Mouse (Mus musculus): Measurements from ENCODE around the gene Pglyrp4. TPM values are rescaled to one million over a fixed set of nuclear protein-coding genes. Genes with fewer than 3 reads are reported as not detected.

The Pglyrp4 gene
- polyA plus RNA-seq (2014; fragmentation: Nextera tagmentation; extraction: Ambion mirVana) = not detected in 2 replicates

- H3K36me3 ChIP-seq (ENCODE audit: control insufficient read depth, insufficient read depth, low read length) = no peaks in the 10 kb centered on the region
- ATAC-seq (ENCODE audit: low FRiP score) (no peak), DNase-seq (ENCODE audit: low spot score) (no peak)
- no peak within 1 kb of the TSS for H3K4me3 ChIP-seq (ENCODE audit: low read depth, low read length)
- no peak within 1 kb of the TSS for H3K9ac ChIP-seq (ENCODE audit: low read depth, low read length)
- no peaks in the 10 kb centered on the region for H3K4me1 ChIP-seq (replicated peaks; ENCODE audit: control insufficient read depth, insufficient read depth, low read length)
- 90% methylated on average over 3 of the region's 3 CpGs for WGBS
- H3K4me2 ChIP-seq (replicated peaks; ENCODE audit: low read depth, low read length) = no peak within 1 kb of the TSS
- no peaks in the 10 kb centered on the region for H3K27me3 ChIP-seq (ENCODE audit: control insufficient read depth, insufficient read depth, low read length)
- H3K9me3 ChIP-seq (ENCODE audit: control insufficient read depth, low read length) = no peaks in the 10 kb centered on the region
- no peak within 1 kb of the TSS for H3K27ac ChIP-seq (ENCODE audit: low read depth, low read length)
These were observed at the start of gene Pglyrp4 for GRCm38 (mm10) chr3:90726606-90727005. TSS of gene Pglyrp4 (plus strand) at chr3:90726906.

GRCm38 (mm10) chr3:90678656-90679055 is 48.0 kb upstream of the Pglyrp4 start:
- H3K4me3 ChIP-seq (ENCODE audit: low read depth, low read length) = no peak overlapping the region
- DNase-seq (ENCODE audit: low spot score) (no peak), ATAC-seq (ENCODE audit: low FRiP score) (no peak)
- WGBS = 68% methylated on average over 3 of the region's 3 CpGs
- H3K9ac ChIP-seq (ENCODE audit: low read depth, low read length) = no peak overlapping the region
- no peak overlapping the region for H3K27ac ChIP-seq (ENCODE audit: low read depth, low read length)
- no peak overlapping the region for H3K4me2 ChIP-seq (replicated peaks; ENCODE audit: low read depth, low read length)
- no peaks in the 10 kb centered on the region for H3K27me3 ChIP-seq (ENCODE audit: control insufficient read depth, insufficient read depth, low read length)
- H3K4me1 ChIP-seq (replicated peaks; ENCODE audit: control insufficient read depth, insufficient read depth, low read length) = no peaks in the 10 kb centered on the region
- H3K9me3 ChIP-seq (ENCODE audit: control insufficient read depth, low read length) = no peaks in the 10 kb centered on the region
- no peaks in the 10 kb centered on the region for H3K36me3 ChIP-seq (ENCODE audit: control insufficient read depth, insufficient read depth, low read length)

- Histone ChIP-seq H3K4me3 (ENCODE audit: low read depth, low read length) (no peak overlapping the region), H3K36me3 (ENCODE audit: control insufficient read depth, insufficient read depth, low read length) (no peaks in the 10 kb centered on the region), H3K27ac (ENCODE audit: low read depth, low read length) (no peak overlapping the region), H3K4me1 (replicated peaks; ENCODE audit: control insufficient read depth, insufficient read depth, low read length) (no peaks in the 10 kb centered on the region), H3K9me3 (ENCODE audit: control insufficient read depth, low read length) (no peaks in the 10 kb centered on the region), H3K4me2 (replicated peaks; ENCODE audit: low read depth, low read length) (no peak overlapping the region), H3K9ac (ENCODE audit: low read depth, low read length) (no peak overlapping the region), H3K27me3 (ENCODE audit: control insufficient read depth, insufficient read depth, low read length) (no peaks in the 10 kb centered on the region)
- DNase-seq (ENCODE audit: low spot score) (no peak), ATAC-seq (ENCODE audit: low FRiP score) (no peak)
- WGBS = 87% methylated on average over 3 of the region's 3 CpGs
These were observed 42.8 kb upstream of the Pglyrp4 start for GRCm38 (mm10) chr3:90683929-90684328.

- Histone ChIP-seq H3K4me2 (replicated peaks; ENCODE audit: low read depth, low read length) (no peak overlapping the region), H3K27me3 (ENCODE audit: control insufficient read depth, insufficient read depth, low read length) (no peaks in the 10 kb centered on the region), H3K9ac (ENCODE audit: low read depth, low read length) (no peak overlapping the region), H3K36me3 (ENCODE audit: control insufficient read depth, insufficient read depth, low read length) (no peaks in the 10 kb centered on the region), H3K27ac (ENCODE audit: low read depth, low read length) (no peak overlapping the region), H3K9me3 (ENCODE audit: control insufficient read depth, low read length) (no peaks in the 10 kb centered on the region), H3K4me1 (replicated peaks; ENCODE audit: control insufficient read depth, insufficient read depth, low read length) (no peaks in the 10 kb centered on the region), H3K4me3 (ENCODE audit: low read depth, low read length) (no peak overlapping the region)
- 84% methylated on average over 2 of the region's 2 CpGs for WGBS
- no peak for ATAC-seq (ENCODE audit: low FRiP score)
- DNase-seq (ENCODE audit: low spot score) = no peak
These were observed 39.9 kb upstream of the Pglyrp4 start for GRCm38 (mm10) chr3:90686835-90687234.

- H3K4me2 ChIP-seq (replicated peaks; ENCODE audit: low read depth, low read length) = no peak overlapping the region
- no peak overlapping the region for H3K4me3 ChIP-seq (ENCODE audit: low read depth, low read length)
- H3K9me3 ChIP-seq (ENCODE audit: control insufficient read depth, low read length) = no peaks in the 10 kb centered on the region
- WGBS = 72% methylated on average over 2 of the region's 2 CpGs
- no peaks in the 10 kb centered on the region for H3K27me3 ChIP-seq (ENCODE audit: control insufficient read depth, insufficient read depth, low read length)
- no peak overlapping the region for H3K27ac ChIP-seq (ENCODE audit: low read depth, low read length)
- H3K36me3 ChIP-seq (ENCODE audit: control insufficient read depth, insufficient read depth, low read length) = no peaks in the 10 kb centered on the region
- ATAC-seq (ENCODE audit: low FRiP score) = no peak
- DNase-seq (ENCODE audit: low spot score) = no peak
- H3K4me1 ChIP-seq (replicated peaks; ENCODE audit: control insufficient read depth, insufficient read depth, low read length) = no peaks in the 10 kb centered on the region
- no peak overlapping the region for H3K9ac ChIP-seq (ENCODE audit: low read depth, low read length)
These were observed 33.2 kb upstream of the Pglyrp4 start for GRCm38 (mm10) chr3:90693496-90693895.

GRCm38 (mm10) chr3:90695613-90696012 is 31.1 kb upstream of the Pglyrp4 start, which contains the start of gene S100a9:
TSS of gene S100a9 (minus strand) at chr3:90695721.
- Histone ChIP-seq H3K27me3 (ENCODE audit: control insufficient read depth, insufficient read depth, low read length) (no peaks in the 10 kb centered on the region), H3K27ac (ENCODE audit: low read depth, low read length) (no peak within 1 kb of the TSS), H3K4me1 (replicated peaks; ENCODE audit: control insufficient read depth, insufficient read depth, low read length) (no peaks in the 10 kb centered on the region), H3K36me3 (ENCODE audit: control insufficient read depth, insufficient read depth, low read length) (no peaks in the 10 kb centered on the region), H3K9ac (ENCODE audit: low read depth, low read length) (no peak within 1 kb of the TSS), H3K4me3 (ENCODE audit: low read depth, low read length) (no peak within 1 kb of the TSS), H3K4me2 (replicated peaks; ENCODE audit: low read depth, low read length) (no peak within 1 kb of the TSS), H3K9me3 (ENCODE audit: control insufficient read depth, low read length) (no peaks in the 10 kb centered on the region)
- 71% methylated on average over 3 of the region's 3 CpGs for WGBS
- ATAC-seq (ENCODE audit: low FRiP score) (no peak), DNase-seq (ENCODE audit: low spot score) (no peak)

GRCm38 (mm10) chr3:90702244-90702643 is 24.5 kb upstream of the Pglyrp4 start:
- WGBS = 78% methylated on average over 2 of the region's 2 CpGs
- Histone ChIP-seq H3K4me2 (replicated peaks; ENCODE audit: low read depth, low read length) (no peak overlapping the region), H3K27me3 (ENCODE audit: control insufficient read depth, insufficient read depth, low read length) (no peaks in the 10 kb centered on the region), H3K9ac (ENCODE audit: low read depth, low read length) (no peak overlapping the region), H3K27ac (ENCODE audit: low read depth, low read length) (no peak overlapping the region), H3K36me3 (ENCODE audit: control insufficient read depth, insufficient read depth, low read length) (no peaks in the 10 kb centered on the region), H3K4me3 (ENCODE audit: low read depth, low read length) (no peak overlapping the region), H3K9me3 (ENCODE audit: control insufficient read depth, low read length) (no peaks in the 10 kb centered on the region), H3K4me1 (replicated peaks; ENCODE audit: control insufficient read depth, insufficient read depth, low read length) (no peaks in the 10 kb centered on the region)
- DNase-seq (ENCODE audit: low spot score) (no peak), ATAC-seq (ENCODE audit: low FRiP score) (no peak)

- Histone ChIP-seq H3K27me3 (ENCODE audit: control insufficient read depth, insufficient read depth, low read length) (no peaks in the 10 kb centered on the region), H3K9ac (ENCODE audit: low read depth, low read length) (no peak overlapping the region), H3K36me3 (ENCODE audit: control insufficient read depth, insufficient read depth, low read length) (no peaks in the 10 kb centered on the region), H3K27ac (ENCODE audit: low read depth, low read length) (no peak overlapping the region), H3K4me3 (ENCODE audit: low read depth, low read length) (no peak overlapping the region), H3K4me2 (replicated peaks; ENCODE audit: low read depth, low read length) (no peak overlapping the region), H3K4me1 (replicated peaks; ENCODE audit: control insufficient read depth, insufficient read depth, low read length) (no peaks in the 10 kb centered on the region), H3K9me3 (ENCODE audit: control insufficient read depth, low read length) (no peaks in the 10 kb centered on the region)
- WGBS = 29% methylated on average over 4 of the region's 4 CpGs
- ATAC-seq (ENCODE audit: low FRiP score) (0 out of 2 replicates have a peak, but pooled peaks have one; percentile 47), DNase-seq (ENCODE audit: low spot score) (peak; percentile 44)
These were observed 18.0 kb upstream of the Pglyrp4 start for GRCm38 (mm10) chr3:90708523-90709202.
